In genomic region chr16:37647067-37647466, GRCm38 (mm10) we compare ENCODE assay signal across 28 mouse cellular contexts. TPM values are rescaled to one million over a fixed set of nuclear protein-coding genes. Genes with fewer than 3 reads are reported as not detected.
A peak's percentile ranks its signal among the peaks of the same experiment; 100 is the strongest.
DNase-seq lines count a peak whose midpoint lies in the region; ATAC-seq and TF ChIP-seq lines count a peak whose summit lies in the region.
"Had no signal": no experiment of that assay in that cellular context is flagged by ENCODE, and none has a peak within 500 bp of the region (broad histone marks: within the 10 kb centered on the region; RNA-seq: fewer than 3 reads in every experiment).

No protein-coding gene starts in this region.

- no peaks in the 10 kb centered on the region for H3K9me3 ChIP-seq in kidney, postnatal 0 days (replicated peaks; ENCODE audit: low read length)
- no peaks in the 10 kb centered on the region for H3K9me3 ChIP-seq in forebrain, embryonic 12.5 days
- H3K9me3 ChIP-seq: embryonic facial prominence, embryonic 15.5 days; forebrain, embryonic 13.5 days; heart, embryonic 13.5 days; midbrain, embryonic 13.5 days; neural tube, embryonic 13.5 days; stomach, embryonic 15.5 days had no signal

- no peak overlapping the region for H3K9ac ChIP-seq in kidney, postnatal 0 days (ENCODE audit: low read depth, low read length)
- no peak overlapping the region for H3K9ac ChIP-seq in forebrain, embryonic 12.5 days
- H3K9ac ChIP-seq: embryonic facial prominence, embryonic 15.5 days; forebrain, embryonic 13.5 days; heart, embryonic 13.5 days; hindbrain, embryonic 14.5 days; liver, embryonic 14.5 days; midbrain, embryonic 13.5 days; neural tube, embryonic 13.5 days; stomach, embryonic 15.5 days had no signal

- TF ChIP-seq CTCF in kidney, postnatal 0 days (IDR thresholded peaks at IDR 0.05; ENCODE audit: low read depth), result no peak

- 0 out of 2 replicates have a peak overlapping the region, but pooled peaks have one; percentile 1 for H3K27ac ChIP-seq in kidney, postnatal 0 days
- no peak overlapping the region for H3K27ac ChIP-seq in forebrain, embryonic 12.5 days
- H3K27ac ChIP-seq: embryonic facial prominence, embryonic 15.5 days; forebrain, embryonic 13.5 days; heart, embryonic 13.5 days; hindbrain, embryonic 14.5 days; liver, embryonic 14.5 days; macrophage; midbrain, embryonic 13.5 days; neural tube, embryonic 13.5 days; stomach, embryonic 15.5 days had no signal

- 86% methylated on average over 16 of the region's 16 CpGs for WGBS in kidney, postnatal 0 days
- WGBS in forebrain, embryonic 12.5 days, result 93% methylated on average over 16 of the region's 16 CpGs

- H3K4me1 ChIP-seq in kidney, postnatal 0 days (replicated peaks; ENCODE audit: insufficient read depth, low read length), result 0 out of 2 replicates have a peak, but pooled peaks cover 1% of the 10 kb centered on the region
- H3K4me1 ChIP-seq in forebrain, embryonic 12.5 days, result no peaks in the 10 kb centered on the region

- H3K4me3 ChIP-seq in kidney, postnatal 0 days (replicated peaks; ENCODE audit: low read depth, low read length), result no peak overlapping the region
- H3K4me3 ChIP-seq in forebrain, embryonic 12.5 days (replicated peaks), result no peak overlapping the region
- H3K4me3 ChIP-seq: embryonic facial prominence, embryonic 15.5 days; forebrain, embryonic 13.5 days; heart, embryonic 13.5 days; midbrain, embryonic 13.5 days; neural tube, embryonic 13.5 days; stomach, embryonic 15.5 days had no signal

- peak; percentile 47 to 63 for DNase-seq in frontal cortex, postnatal 36 days (ENCODE audit: low spot score in 2 of 2)
- DNase-seq in frontal cortex, postnatal 14 days (ENCODE audit: low spot score in 2 of 2), result no peak
- no peak for DNase-seq in kidney, postnatal 0 days (ENCODE audit: low spot score)
- DNase-seq in kidney, postnatal 25 days, result no peak
- peak; percentile 61 for DNase-seq in right cerebral cortex, adult 18-20 months
- no peak for DNase-seq in right cerebral cortex, postnatal 25 days
- DNase-seq: adrenal gland, postnatal 25 days; cerebellum, adult 18-20 months; cerebellum, postnatal 10 days; gastrocnemius, postnatal 10 days; heart, postnatal 10 days; kidney, postnatal 4 days; layer of hippocampus, adult 9-11 months; liver; lung, adult 2 months; lung, postnatal 10 days had no signal

- H3K36me3 ChIP-seq in kidney, postnatal 0 days (ENCODE audit: insufficient read depth, low read length), result peaks cover 16% of the 10 kb centered on the region
- H3K36me3 ChIP-seq in forebrain, embryonic 12.5 days (replicated peaks), result peaks cover 40% of the 10 kb centered on the region

- ATAC-seq in kidney, postnatal 0 days (replicated peaks; ENCODE audit: low FRiP score, low read depth), result no peak
- no peak for ATAC-seq in forebrain, embryonic 12.5 days (ENCODE audit: low FRiP score)
- ATAC-seq: forebrain, embryonic 13.5 days; intestine, postnatal 0 days; midbrain, embryonic 13.5 days; Patski had no signal

- H3K4me2 ChIP-seq in kidney, postnatal 0 days (ENCODE audit: low read length), result no peak overlapping the region
- no peak overlapping the region for H3K4me2 ChIP-seq in forebrain, embryonic 12.5 days
- H3K4me2 ChIP-seq: embryonic facial prominence, embryonic 15.5 days; forebrain, embryonic 13.5 days; heart, embryonic 13.5 days; hindbrain, embryonic 14.5 days; midbrain, embryonic 13.5 days; neural tube, embryonic 13.5 days; stomach, embryonic 15.5 days had no signal

- H3K27me3 ChIP-seq in kidney, postnatal 0 days (ENCODE audit: insufficient read depth, low read length), result no peaks in the 10 kb centered on the region
- no peaks in the 10 kb centered on the region for H3K27me3 ChIP-seq in forebrain, embryonic 12.5 days
- H3K27me3 ChIP-seq: embryonic facial prominence, embryonic 15.5 days; forebrain, embryonic 13.5 days; heart, embryonic 13.5 days; midbrain, embryonic 13.5 days; neural tube, embryonic 13.5 days; Patski; stomach, embryonic 15.5 days had no signal

RNA-seq across cellular contexts. Expression of gene Ndufb4, which starts 7.2 kb away (rescaled TPM):
- 142 and 159 TPM in 2 replicates for polyA plus RNA-seq in kidney, postnatal 0 days (2015; fragmentation: Nextera tagmentation; extraction: Ambion mirVana)
- 77.0 and 79.2 TPM in 2 replicates for polyA plus RNA-seq in forebrain, embryonic 12.5 days (2016; fragmentation: Nextera tagmentation; extraction: Ambion mirVana)

Comparison
In these comparisons a context has a peak if more than half of its experiments do, and no peak if none do; other contexts are left out.
1. DNase-seq: peak in frontal cortex, postnatal 36 days (2 of 2) and right cerebral cortex, adult 18-20 months (single experiment); none in frontal cortex, postnatal 14 days (0 of 2), kidney, postnatal 0 days (single experiment), kidney, postnatal 25 days (0 of 2) and right cerebral cortex, postnatal 25 days (single experiment).